Mouse (Mus musculus) E14TG2a.4 (cell line): Measurements from ENCODE around the gene Pfkm.

Experiments used
- H3K27me3 ChIP-seq: 2 replicates; pipeline ENCODE4 v1.6.1; 2014; ENCODE audit warnings: low read length, control low read depth; ENCODE audit not compliant: insufficient read depth
- H3K36me3 ChIP-seq: 2 replicates; pipeline ENCODE4 v1.6.1; 2014; ENCODE audit warnings: low read length, control low read depth; ENCODE audit not compliant: insufficient read depth
- H3K4me1 ChIP-seq: replicated peaks from 2 replicates; pipeline ENCODE4 v1.6.1; 2014; ENCODE audit warnings: low read depth, low read length, control low read depth
- H3K4me3 ChIP-seq: replicated peaks from 2 replicates; pipeline ENCODE4 v1.5.1; 2014; ENCODE audit warnings: mild to moderate bottlenecking, low read length
- H3K9me3 ChIP-seq: 2 replicates; pipeline ENCODE4 v1.6.1; 2014; ENCODE audit warnings: low read length, control low read depth
- CTCF ChIP-seq: conservative IDR thresholded peaks from 2 replicates; pipeline ENCODE4 v1.5.1; 2014; ENCODE audit warnings: low read length
- NANOG ChIP-seq: IDR thresholded peaks from 2 replicates; pipeline ENCODE4 v1.6.1; 2014; ENCODE audit warnings: borderline replicate concordance, low read length, mixed read lengths
- POU5F1 ChIP-seq: IDR thresholded peaks from 2 replicates; pipeline ENCODE4 v1.6.1; 2014; ENCODE audit warnings: low read length, borderline replicate concordance

Pfkm gene

GRCm38 (mm10) chr15:98092372-98093120 lies at the start of gene Pfkm:
TSS of gene Pfkm (plus strand) at chr15:98092589.
- Histone ChIP-seq H3K27me3 (no peaks in the 10 kb centered on the region), H3K36me3 (peaks cover 30% of the 10 kb centered on the region), H3K4me3 (peak within 1 kb of the TSS; percentile 98), H3K4me1 (peaks cover 52% of the 10 kb centered on the region), H3K9me3 (no peaks in the 10 kb centered on the region)
- TF ChIP-seq POU5F1 (no peak), CTCF (no peak), NANOG (no peak)

DNA sequence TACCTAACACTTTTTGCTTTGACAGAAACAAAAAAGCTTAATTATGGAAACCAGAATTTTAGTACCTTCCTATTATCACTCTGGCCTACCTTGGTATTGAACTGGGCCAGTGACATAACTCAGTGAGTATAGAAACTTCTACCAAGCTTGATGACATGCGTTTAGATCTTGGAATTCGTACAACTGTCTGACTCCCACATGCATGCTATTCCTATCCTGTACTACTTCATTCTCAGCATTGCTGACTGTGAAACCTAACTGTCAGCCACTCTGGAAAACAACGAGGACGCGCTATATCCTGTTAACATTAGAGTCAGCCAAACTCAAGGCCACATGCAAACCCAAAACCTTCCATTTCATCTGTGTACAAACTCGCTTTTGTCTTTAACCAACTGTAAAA lies 48.4 kb upstream of the Pfkm start:
- Histone ChIP-seq H3K36me3 (peaks cover 96% of the 10 kb centered on the region), H3K9me3 (no peaks in the 10 kb centered on the region), H3K4me1 (no peaks in the 10 kb centered on the region), H3K4me3 (no peak overlapping the region), H3K27me3 (no peaks in the 10 kb centered on the region)
- TF ChIP-seq CTCF, result no peak
- TF ChIP-seq NANOG, result no peak
- no peak for TF ChIP-seq POU5F1

- Histone ChIP-seq H3K4me3 (no peak overlapping the region), H3K36me3 (peaks cover 97% of the 10 kb centered on the region), H3K4me1 (no peaks in the 10 kb centered on the region), H3K9me3 (no peaks in the 10 kb centered on the region), H3K27me3 (no peaks in the 10 kb centered on the region)
- TF ChIP-seq CTCF (peak; percentile 18), NANOG (no peak), POU5F1 (no peak)
Observed at GRCm38 (mm10) chr15:98044387-98044786, 48.0 kb upstream of the Pfkm start.

GRCm38 (mm10) chr15:98048918-98049700 lies 43.3 kb upstream of the Pfkm start:
- no peaks in the 10 kb centered on the region for H3K9me3 ChIP-seq
- peaks cover 91% of the 10 kb centered on the region for H3K36me3 ChIP-seq
- H3K4me1 ChIP-seq, result no peaks in the 10 kb centered on the region
- TF ChIP-seq CTCF (no peak), POU5F1 (no peak), NANOG (no peak)
- no peak overlapping the region for H3K4me3 ChIP-seq
- H3K27me3 ChIP-seq, result no peaks in the 10 kb centered on the region

DNA sequence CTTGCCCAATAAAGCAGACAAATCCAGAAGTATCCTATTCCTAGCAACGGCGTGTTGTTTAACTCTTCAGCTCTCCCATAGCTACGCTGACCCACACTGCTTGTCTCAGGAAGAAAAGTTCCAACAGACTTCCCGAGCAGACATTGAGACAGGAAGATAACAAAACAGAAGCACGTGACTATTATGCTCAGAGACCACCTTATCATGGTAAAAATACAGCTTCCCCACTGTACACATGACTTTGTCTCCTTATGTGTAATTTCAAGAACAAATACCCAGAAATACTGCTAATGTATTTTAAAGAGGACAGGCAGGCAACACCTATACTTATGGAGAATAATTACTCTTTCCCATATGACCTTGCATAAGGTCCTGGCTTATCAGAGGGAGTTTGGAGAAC lies 40.7 kb upstream of the Pfkm start:
- no peak for TF ChIP-seq NANOG
- no peak for TF ChIP-seq CTCF
- no peak for TF ChIP-seq POU5F1
- H3K27me3 ChIP-seq, result no peaks in the 10 kb centered on the region
- peaks cover 83% of the 10 kb centered on the region for H3K36me3 ChIP-seq
- no peak overlapping the region for H3K4me3 ChIP-seq
- H3K4me1 ChIP-seq, result no peaks in the 10 kb centered on the region
- no peaks in the 10 kb centered on the region for H3K9me3 ChIP-seq

DNA sequence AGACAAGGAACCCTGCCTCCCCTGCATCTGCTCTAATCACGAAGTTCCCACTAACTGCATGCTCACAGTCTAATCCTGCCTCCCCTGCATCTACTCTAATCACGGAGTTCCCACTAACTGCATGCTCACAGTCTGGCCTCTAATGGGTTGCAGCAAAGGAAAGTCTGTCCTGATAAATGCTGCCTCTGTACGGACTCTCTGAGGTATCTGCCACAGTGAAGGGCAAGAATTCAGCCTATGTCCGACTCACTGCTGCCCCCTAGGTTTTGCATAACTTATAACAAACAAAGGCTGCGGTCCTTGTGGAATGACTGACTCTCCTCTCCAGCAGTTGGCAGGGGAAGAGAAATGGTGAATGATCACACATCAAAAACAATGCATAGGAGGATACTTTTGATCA lies 37.1 kb upstream of the Pfkm start:
- Histone ChIP-seq H3K4me3 (no peak overlapping the region), H3K4me1 (no peaks in the 10 kb centered on the region), H3K9me3 (no peaks in the 10 kb centered on the region), H3K27me3 (no peaks in the 10 kb centered on the region), H3K36me3 (peaks cover 79% of the 10 kb centered on the region)
- TF ChIP-seq POU5F1 (no peak), CTCF (peak; percentile 43), NANOG (no peak)

DNA sequence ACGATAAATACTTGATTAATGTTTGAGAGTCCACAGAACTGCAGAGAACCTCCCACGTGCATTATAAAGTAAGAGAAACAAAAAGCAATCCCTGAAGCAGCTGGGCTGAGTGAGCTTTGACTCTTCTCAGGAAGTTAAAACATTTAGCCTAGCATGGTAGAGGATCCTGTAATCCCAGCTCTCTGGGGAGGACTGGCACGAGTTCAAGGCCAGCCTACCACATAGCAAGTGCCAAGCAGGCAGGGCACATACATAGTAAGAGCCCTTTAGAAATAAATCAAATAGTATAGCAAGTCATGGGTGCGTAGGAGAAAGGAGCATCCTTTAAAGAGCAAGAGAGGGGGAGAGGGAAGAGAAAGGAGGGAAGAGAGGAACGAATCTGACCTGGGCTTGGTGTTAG lies 26.5 kb upstream of the Pfkm start:
- Histone ChIP-seq H3K36me3 (peaks cover 95% of the 10 kb centered on the region), H3K4me3 (no peak overlapping the region), H3K27me3 (no peaks in the 10 kb centered on the region), H3K4me1 (peaks cover 5% of the 10 kb centered on the region; the same call in 1 of the 2 replicates), H3K9me3 (no peaks in the 10 kb centered on the region)
- TF ChIP-seq CTCF (no peak), POU5F1 (no peak), NANOG (no peak)

- Histone ChIP-seq H3K4me1 (peaks cover 6% of the 10 kb centered on the region), H3K4me3 (no peak overlapping the region), H3K27me3 (no peaks in the 10 kb centered on the region), H3K36me3 (peaks cover 92% of the 10 kb centered on the region), H3K9me3 (no peaks in the 10 kb centered on the region)
- TF ChIP-seq POU5F1 (no peak), NANOG (no peak), CTCF (no peak)
Observed at GRCm38 (mm10) chr15:98066602-98067001, 25.8 kb upstream of the Pfkm start.

GRCm38 (mm10) chr15:98067492-98067891 lies 24.9 kb upstream of the Pfkm start:
- Histone ChIP-seq H3K4me1 (peaks cover 14% of the 10 kb centered on the region), H3K9me3 (no peaks in the 10 kb centered on the region), H3K36me3 (peaks cover 89% of the 10 kb centered on the region), H3K27me3 (no peaks in the 10 kb centered on the region), H3K4me3 (no peak overlapping the region)
- TF ChIP-seq NANOG, result no peak
- TF ChIP-seq CTCF, result no peak
- TF ChIP-seq POU5F1, result no peak
